Mouse (Mus musculus): ENCODE measurements around the gene Glcci1.
A peak's percentile ranks its signal among the peaks of the same experiment; 100 is the strongest.

Gene Glcci1

DNA sequence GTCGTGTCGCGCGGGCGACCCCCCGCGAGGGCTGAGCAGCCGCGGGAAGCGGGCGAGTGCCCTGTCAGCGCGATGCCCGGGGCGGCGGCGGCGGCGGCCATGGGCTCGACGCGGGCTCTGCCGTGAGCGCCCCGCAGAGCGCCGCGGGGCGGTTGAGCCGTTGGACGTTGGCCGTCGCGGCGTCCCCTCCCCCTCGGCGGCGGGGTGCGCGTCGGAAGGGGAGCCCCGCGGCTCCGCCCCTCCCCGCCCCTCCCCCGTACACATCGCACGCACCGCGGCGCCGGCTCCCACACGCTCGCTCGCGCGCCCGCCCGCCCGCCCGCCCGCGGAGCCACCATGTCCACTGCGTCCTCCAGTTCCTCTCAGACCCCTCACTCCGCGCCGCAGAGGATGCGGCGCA is at the start of gene Glcci1:
Gene Glcci1, plus strand, starts transcription at position 50 of the 400 bp plus-strand sequence.
- DNase-seq: peak; percentile 66

DNA sequence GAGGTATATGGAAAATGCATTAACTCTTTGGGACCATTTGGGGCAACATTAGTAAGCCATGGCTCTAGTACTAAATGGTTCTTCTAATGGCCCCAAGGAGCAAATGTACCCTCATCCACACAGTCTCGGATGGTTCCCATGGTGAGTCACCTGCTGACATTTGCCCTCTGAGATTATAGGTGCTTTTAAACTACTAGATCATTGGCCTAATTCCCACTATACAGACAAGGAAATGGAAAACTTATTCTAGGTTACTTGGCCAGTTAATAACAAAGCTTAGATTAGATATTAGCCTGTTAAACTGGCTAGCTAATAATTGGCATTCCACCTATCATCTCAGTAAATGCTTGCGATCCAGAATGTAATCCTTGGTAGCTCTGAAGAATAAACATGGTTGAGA is 47.0 kb upstream of the Glcci1 start:
- DNase-seq: no peak

DNA sequence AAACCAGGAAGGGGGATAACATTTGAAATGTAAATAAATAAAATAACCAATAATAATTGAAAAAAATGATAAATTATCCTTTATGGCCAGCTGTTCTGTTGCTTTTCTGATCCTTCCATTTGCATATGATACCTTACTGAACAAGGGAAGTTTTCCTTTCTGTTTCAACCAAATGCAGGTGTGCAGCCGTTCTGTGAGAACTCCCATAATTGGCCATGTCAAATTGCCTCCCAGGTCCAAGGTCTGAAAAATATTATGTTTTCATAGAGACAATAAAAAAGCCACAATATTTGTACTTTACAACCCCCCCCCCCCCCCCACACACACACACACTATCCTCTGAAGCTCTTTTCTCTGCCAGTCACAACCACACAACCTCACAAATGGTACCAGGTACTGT is 44.0 kb upstream of the Glcci1 start:
- no peak for DNase-seq

DNA sequence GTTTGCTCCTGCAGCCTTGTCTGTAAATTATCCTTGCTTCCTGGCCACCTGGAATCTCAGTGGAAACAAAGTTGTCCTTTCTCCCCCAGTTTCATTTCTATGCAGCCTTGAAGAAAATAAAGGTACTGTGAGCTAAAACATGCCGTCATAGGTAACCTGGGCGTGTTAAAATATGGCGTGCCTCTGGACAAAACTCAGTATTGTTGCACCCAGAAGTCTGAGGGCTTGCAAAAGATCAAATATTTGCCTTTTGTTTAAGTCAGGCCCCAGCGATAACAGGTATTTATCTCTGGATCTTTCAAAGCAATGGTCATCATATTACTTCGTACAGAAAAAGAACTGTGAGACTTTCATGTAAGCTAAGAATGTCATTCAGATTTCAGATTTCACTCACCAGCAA is 43.4 kb upstream of the Glcci1 start:
- no peak for DNase-seq

- peak; percentile 23 for DNase-seq
Observed at GRCm38 (mm10) chr6:8467667-8468337, 41.6 kb upstream of the Glcci1 start.

- peak; percentile 51 for DNase-seq
Observed at GRCm38 (mm10) chr6:8469918-8470317, 39.5 kb upstream of the Glcci1 start.

DNA sequence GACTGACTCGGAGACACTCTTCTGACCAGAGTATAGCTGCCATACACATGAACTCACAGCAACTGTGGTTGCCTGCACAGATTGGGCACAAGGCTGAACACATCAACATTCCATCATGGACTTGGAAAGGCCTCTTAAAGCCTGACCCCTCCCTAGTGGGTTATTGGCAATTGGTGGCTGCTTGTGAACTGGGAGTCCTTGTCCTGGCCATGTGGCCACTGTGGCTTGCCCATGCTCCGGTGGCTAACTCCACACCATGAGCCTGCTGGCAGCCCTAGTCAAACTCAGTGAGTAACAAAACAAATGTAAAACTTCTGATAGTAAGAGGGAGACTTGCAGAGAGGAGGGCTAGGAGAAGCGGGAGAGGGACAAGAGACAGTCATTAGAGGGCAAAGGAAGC is 37.3 kb upstream of the Glcci1 start:
- no peak for DNase-seq

- peak; percentile 61 for DNase-seq
Observed at GRCm38 (mm10) chr6:8472915-8473314, 36.5 kb upstream of the Glcci1 start.

DNA sequence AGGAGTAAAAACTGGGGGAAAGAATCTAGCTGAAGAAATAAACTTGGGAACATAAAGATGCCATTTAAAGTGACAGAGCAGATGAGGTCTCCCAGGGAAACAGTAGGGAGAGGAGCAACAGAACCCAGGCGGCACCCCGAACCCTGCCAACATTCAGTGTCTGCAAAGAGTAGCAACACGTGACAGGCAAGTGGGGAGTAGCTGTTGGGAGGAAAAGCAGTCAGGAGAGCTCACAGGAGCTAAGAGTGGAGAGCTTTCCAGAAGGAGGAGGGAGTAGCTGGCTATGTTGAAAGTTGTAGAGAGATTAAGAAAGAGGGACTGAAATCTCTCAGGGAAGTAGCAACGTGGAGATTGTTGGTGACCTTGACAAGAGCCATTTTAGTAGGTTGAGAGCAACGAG is 35.9 kb upstream of the Glcci1 start:
- DNase-seq: peak; percentile 74

- no peak for DNase-seq
Observed at GRCm38 (mm10) chr6:8474316-8474715, 35.1 kb upstream of the Glcci1 start.

- no peak for DNase-seq
Observed at GRCm38 (mm10) chr6:8474820-8475219, 34.6 kb upstream of the Glcci1 start.

- DNase-seq: no peak
Observed at GRCm38 (mm10) chr6:8479176-8479575, 30.2 kb upstream of the Glcci1 start.

- no peak for DNase-seq
Observed at GRCm38 (mm10) chr6:8484437-8485275, 24.7 kb upstream of the Glcci1 start.

DNA sequence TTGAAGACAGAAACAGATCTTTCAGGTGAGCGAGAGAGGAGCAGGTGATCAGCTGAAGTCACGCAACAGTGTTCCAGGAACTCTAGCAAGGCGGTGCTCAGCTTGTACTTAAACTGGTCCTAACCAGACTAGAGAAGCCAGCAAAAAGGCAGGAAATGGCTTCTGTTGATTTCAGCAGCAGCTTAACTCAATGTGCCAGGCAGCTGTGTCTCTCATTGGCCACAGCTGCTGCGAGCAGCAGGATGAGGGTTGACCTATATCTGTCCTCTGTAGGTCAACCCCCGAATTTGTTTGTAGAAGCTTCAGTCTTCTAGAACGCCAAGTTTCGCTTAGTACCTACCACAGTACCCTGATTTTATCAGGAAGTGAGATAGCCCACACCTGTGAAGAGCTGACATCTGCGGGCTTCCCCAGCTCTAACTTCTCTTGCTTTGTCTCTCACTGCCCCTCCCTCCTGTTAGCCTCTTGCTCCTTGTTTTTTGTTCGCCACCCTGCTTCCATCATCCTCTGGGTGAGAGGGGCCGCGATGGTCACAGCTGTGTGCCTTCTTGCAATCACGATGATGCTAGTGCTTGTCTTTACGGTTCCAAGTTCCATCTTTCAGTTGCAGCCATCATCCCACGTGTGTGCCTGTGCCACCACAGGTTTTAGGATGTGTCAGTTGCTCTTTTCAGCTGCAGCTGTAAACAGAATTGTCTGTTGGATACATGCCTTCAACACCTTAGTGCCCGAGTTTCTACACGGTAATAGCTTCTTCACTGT is 23.8 kb upstream of the Glcci1 start:
- DNase-seq: peak; percentile 57

- no peak for DNase-seq
Observed at GRCm38 (mm10) chr6:8486391-8487043, 22.9 kb upstream of the Glcci1 start.

- DNase-seq: no peak
Observed at GRCm38 (mm10) chr6:8487044-8487853, 22.2 kb upstream of the Glcci1 start.

- DNase-seq: no peak
Observed at GRCm38 (mm10) chr6:8488249-8488648, 21.2 kb upstream of the Glcci1 start.

DNA sequence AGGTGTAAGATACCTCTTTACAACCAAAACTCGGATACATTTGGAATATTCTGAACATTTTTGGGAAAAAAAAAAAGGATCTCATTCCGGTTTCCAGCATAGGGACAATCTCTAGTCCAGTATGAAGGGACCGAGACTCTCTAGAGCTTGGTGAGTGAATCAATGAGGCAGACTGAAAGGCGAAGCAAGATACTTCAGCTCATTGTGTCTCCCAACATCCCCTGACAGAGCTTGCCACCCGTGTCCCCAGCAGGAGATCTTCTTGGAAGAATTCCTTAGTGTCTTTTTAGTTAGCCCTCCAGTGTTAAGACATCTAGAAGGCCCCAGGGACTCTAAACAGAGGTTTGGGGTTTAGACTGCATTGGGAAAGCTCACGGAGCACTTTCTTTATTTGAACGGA is 20.1 kb upstream of the Glcci1 start:
- DNase-seq: no peak

DNA sequence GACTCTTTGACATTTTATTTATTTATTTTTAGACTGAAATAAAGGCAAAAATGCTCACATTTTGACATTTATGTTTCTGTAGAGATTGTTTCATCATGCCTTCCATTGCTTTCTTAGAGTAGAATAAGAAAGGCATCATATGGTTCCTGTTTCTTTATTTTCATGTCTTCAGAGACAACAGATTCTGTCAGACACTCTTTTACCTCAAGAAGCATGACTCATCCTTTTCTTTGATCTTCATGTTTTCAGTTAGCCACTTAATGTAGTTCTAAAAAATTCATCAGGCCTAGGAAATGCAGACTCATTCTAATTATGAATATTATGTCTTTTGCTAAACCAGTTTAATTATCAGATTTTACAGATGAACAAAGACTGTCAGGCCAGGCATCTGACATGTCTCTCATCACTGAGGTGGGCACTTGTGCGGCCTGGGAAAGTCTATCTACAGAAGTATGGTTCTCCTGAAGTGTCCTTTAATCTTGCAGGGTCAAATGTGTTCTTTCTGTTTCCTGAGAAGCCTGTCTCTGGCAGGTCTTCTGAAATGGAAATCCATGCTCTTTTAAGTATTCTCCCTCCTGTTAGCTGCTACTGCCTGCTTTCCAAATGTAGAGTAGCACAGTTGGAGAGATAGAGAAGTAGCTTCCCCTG is 19.3 kb upstream of the Glcci1 start:
- no peak for DNase-seq

GRCm38 (mm10) chr6:8492248-8492647 is 17.2 kb upstream of the Glcci1 start:
- DNase-seq: no peak

- no peak for DNase-seq
Observed at GRCm38 (mm10) chr6:8495109-8495826, 14.1 kb upstream of the Glcci1 start.
